ENCODE assay signal across 21 mouse cellular contexts in genomic region chr15:38427966-38428365, GRCm38 (mm10).
"Had no signal": no experiment of that assay in that cellular context is flagged by ENCODE, and none has a peak within 500 bp of the region (broad histone marks: within the 10 kb centered on the region; RNA-seq: fewer than 3 reads in every experiment).

No protein-coding gene starts in this region.

- H3K4me1 ChIP-seq: heart, embryonic 12.5 days; hindbrain, embryonic 13.5 days; hindbrain, embryonic 15.5 days; limb, embryonic 10.5 days; limb, embryonic 12.5 days; liver, embryonic 13.5 days; liver, embryonic 15.5 days had no signal

- H3K27me3 ChIP-seq: heart, embryonic 12.5 days; hindbrain, embryonic 13.5 days; hindbrain, embryonic 15.5 days; limb, embryonic 12.5 days; liver, embryonic 13.5 days; liver, embryonic 15.5 days had no signal

- ATAC-seq: inflammation-experienced regulatory T-cells, adult 6 months; intestine, postnatal 0 days; liver, postnatal 0 days had no signal

- H3K9ac ChIP-seq: heart, embryonic 12.5 days; hindbrain, embryonic 13.5 days; hindbrain, embryonic 15.5 days; limb, embryonic 12.5 days; liver, embryonic 13.5 days; liver, embryonic 15.5 days; liver, postnatal 0 days had no signal

- H3K36me3 ChIP-seq: heart, embryonic 12.5 days; hindbrain, embryonic 13.5 days; hindbrain, embryonic 15.5 days; limb, embryonic 10.5 days; limb, embryonic 12.5 days; liver, embryonic 13.5 days; liver, embryonic 15.5 days had no signal

- H3K4me3 ChIP-seq: heart, embryonic 12.5 days; hindbrain, embryonic 13.5 days; hindbrain, embryonic 15.5 days; layer of hippocampus, adult 2 months; left cerebral cortex, adult 2 months; limb, embryonic 10.5 days; limb, embryonic 12.5 days; liver, embryonic 13.5 days; liver, embryonic 15.5 days had no signal

- H3K9me3 ChIP-seq: heart, embryonic 12.5 days; hindbrain, embryonic 15.5 days; limb, embryonic 10.5 days; limb, embryonic 12.5 days; liver, embryonic 13.5 days; liver, embryonic 15.5 days had no signal

- DNase-seq: gastrocnemius, postnatal 14 days; gastrocnemius, postnatal 36 days; heart, adult 18-20 months; heart, postnatal 10 days; kidney, adult 18-20 months; kidney, adult 8-10 months; kidney, postnatal 10 days; kidney, postnatal 25 days; kidney, postnatal 4 days; liver, embryonic 13.5 days had no signal

- H3K27ac ChIP-seq: hindbrain, embryonic 13.5 days; hindbrain, embryonic 15.5 days; layer of hippocampus, adult 2 months; left cerebral cortex, adult 2 months; limb, embryonic 10.5 days; limb, embryonic 12.5 days; liver, embryonic 13.5 days; liver, embryonic 15.5 days had no signal

- H3K4me2 ChIP-seq: heart, embryonic 12.5 days; hindbrain, embryonic 13.5 days; hindbrain, embryonic 15.5 days; limb, embryonic 12.5 days; liver, embryonic 13.5 days; liver, embryonic 15.5 days had no signal
